Mouse (Mus musculus): Measurements from ENCODE around the gene Tmem50b.

The Tmem50b gene

GRCm38 (mm10) chr16:91561541-91562457, 35.8 kb downstream of the Tmem50b start:
- no peak for DNase-seq

- DNase-seq: no peak
Measured at GRCm38 (mm10) chr16:91561099-91561498, 36.5 kb downstream of the Tmem50b start.

GRCm38 (mm10) chr16:91557693-91558092, 39.9 kb downstream of the Tmem50b start:
- peak; percentile 39 for DNase-seq

GRCm38 (mm10) chr16:91557214-91557613, 40.4 kb downstream of the Tmem50b start:
- DNase-seq: no peak

GRCm38 (mm10) chr16:91556659-91557058, 40.9 kb downstream of the Tmem50b start:
- DNase-seq: no peak

- no peak for DNase-seq
Measured at GRCm38 (mm10) chr16:91555017-91555605, 42.5 kb downstream of the Tmem50b start.

GRCm38 (mm10) chr16:91553625-91554024, 44.0 kb downstream of the Tmem50b start:
- DNase-seq: no peak

- no peak for DNase-seq
Measured at GRCm38 (mm10) chr16:91552072-91552471, 45.5 kb downstream of the Tmem50b start.

- no peak for DNase-seq
Measured at GRCm38 (mm10) chr16:91551081-91551524, 46.5 kb downstream of the Tmem50b start.

- DNase-seq: no peak
Measured at GRCm38 (mm10) chr16:91549616-91550015, 48.0 kb downstream of the Tmem50b start.

- DNase-seq: no peak
Measured at GRCm38 (mm10) chr16:91548996-91549395, 48.6 kb downstream of the Tmem50b start.

- DNase-seq: no peak
Measured at GRCm38 (mm10) chr16:91548586-91548985, 49.0 kb downstream of the Tmem50b start.

- no peak for DNase-seq
Measured at GRCm38 (mm10) chr16:91547974-91548373, 49.6 kb downstream of the Tmem50b start.

GRCm38 (mm10) chr16:91546836-91547741, 50.5 kb downstream of the Tmem50b start, which contains the start of gene Ifngr2:
Ifngr2 (plus strand) TSS chr16:91547072.
- DNase-seq: peak; percentile 62

GRCm38 (mm10) chr16:91546391-91546835, 51.2 kb downstream of the Tmem50b start:
- DNase-seq: no peak

- no peak for DNase-seq
Measured at GRCm38 (mm10) chr16:91545597-91546281, 51.9 kb downstream of the Tmem50b start.

GRCm38 (mm10) chr16:91543619-91544018, 54.0 kb downstream of the Tmem50b start:
- no peak for DNase-seq

GRCm38 (mm10) chr16:91541573-91542081, 56.0 kb downstream of the Tmem50b start:
- DNase-seq: peak; percentile 48

- no peak for DNase-seq
Measured at GRCm38 (mm10) chr16:91538513-91538912, 59.1 kb downstream of the Tmem50b start.

- DNase-seq: no peak
Measured at GRCm38 (mm10) chr16:91538051-91538450, 59.5 kb downstream of the Tmem50b start.

- DNase-seq: no peak
Measured at GRCm38 (mm10) chr16:91537065-91537464, 60.5 kb downstream of the Tmem50b start.

GRCm38 (mm10) chr16:91536372-91536771, 61.2 kb downstream of the Tmem50b start:
- DNase-seq: no peak

Data from right cerebral cortex, postnatal 14 days (tissue).